Mouse (Mus musculus): ENCODE results near the gene Gm2115. TPM values are rescaled to one million over a fixed set of nuclear protein-coding genes. Genes with fewer than 3 reads are reported as not detected.

Gm2115 gene
- polyA plus RNA-seq, 1 experiment from 2014 or later = 0.45 TPM

DNA sequence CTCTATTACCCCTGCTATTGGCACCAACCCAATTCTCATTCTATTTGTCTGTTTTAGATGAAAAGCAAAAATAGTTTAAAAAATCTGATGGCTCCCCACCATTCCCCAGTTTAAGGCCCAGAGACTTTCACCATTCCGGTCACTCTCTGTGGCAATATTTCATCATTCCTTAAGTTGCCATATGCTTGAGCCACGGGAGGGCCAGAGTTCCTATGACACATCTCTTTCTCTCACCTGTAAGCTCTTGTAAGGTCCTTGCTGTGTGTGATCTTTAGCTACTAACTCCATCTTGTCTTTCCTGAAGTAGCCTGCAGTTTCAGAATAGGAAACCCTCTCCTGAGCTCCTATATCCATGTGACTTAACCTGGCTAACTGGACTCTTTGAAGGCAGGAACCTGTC, 90.2 kb downstream of the Gm2115 start:
- H3K27ac ChIP-seq (ENCODE audit: low read length) = no peak overlapping the region
- no peaks in the 10 kb centered on the region; the same call in 1 of the 2 replicates for H3K36me3 ChIP-seq (ENCODE audit: insufficient read depth, low read length)
- H3K9ac ChIP-seq (replicated peaks; ENCODE audit: low read depth) = no peak overlapping the region
- H3K27me3 ChIP-seq (replicated peaks; ENCODE audit: insufficient read depth, low read length) = no peaks in the 10 kb centered on the region
- no peak overlapping the region for H3K4me2 ChIP-seq (replicated peaks; ENCODE audit: low read depth, low read length)
- no peak for TF ChIP-seq EP300 (IDR thresholded peaks at IDR 0.05)
- no peak for TF ChIP-seq CTCF (IDR thresholded peaks at IDR 0.05)
- WGBS = 83% methylated on average over 2 of the region's 2 CpGs
- DNase-seq (ENCODE audit: low spot score) (no peak), ATAC-seq (no peak)
- H3K9me3 ChIP-seq (ENCODE audit: low read length) = no peaks in the 10 kb centered on the region
- H3K4me3 ChIP-seq (ENCODE audit: low read depth, low read length) = no peak overlapping the region
- no peaks in the 10 kb centered on the region for H3K4me1 ChIP-seq (ENCODE audit: insufficient read depth, low read depth, low read length)

DNA sequence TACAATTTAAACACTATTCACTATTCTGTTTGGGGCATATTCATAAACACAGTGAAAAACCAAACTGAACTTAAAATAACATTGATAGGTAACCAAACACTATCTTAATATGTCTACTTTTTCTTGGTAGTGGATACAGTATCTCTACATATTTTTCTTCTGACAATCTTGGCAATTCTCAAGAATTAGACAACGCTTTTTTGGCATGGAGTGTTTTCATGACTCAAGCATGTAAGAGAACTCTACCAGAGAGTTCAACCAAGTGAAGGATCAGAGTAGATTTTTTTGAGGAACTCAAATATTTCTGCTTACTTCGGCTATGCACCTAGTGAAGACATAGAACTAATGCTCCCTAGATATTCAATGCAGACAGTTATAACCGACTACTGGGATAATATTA, 92.2 kb downstream of the Gm2115 start:
- Histone ChIP-seq H3K27me3 (replicated peaks; ENCODE audit: insufficient read depth, low read length) (no peaks in the 10 kb centered on the region), H3K9me3 (ENCODE audit: low read length) (no peaks in the 10 kb centered on the region), H3K4me3 (ENCODE audit: low read depth, low read length) (no peak overlapping the region), H3K4me2 (replicated peaks; ENCODE audit: low read depth, low read length) (no peak overlapping the region), H3K27ac (ENCODE audit: low read length) (no peak overlapping the region), H3K9ac (replicated peaks; ENCODE audit: low read depth) (no peak overlapping the region), H3K36me3 (ENCODE audit: insufficient read depth, low read length) (no peaks in the 10 kb centered on the region; the same call in 1 of the 2 replicates), H3K4me1 (ENCODE audit: insufficient read depth, low read depth, low read length) (no peaks in the 10 kb centered on the region)
- 91% methylated on average over 3 of the region's 3 CpGs for WGBS
- DNase-seq (ENCODE audit: low spot score) (no peak), ATAC-seq (no peak)
- TF ChIP-seq CTCF (IDR thresholded peaks at IDR 0.05) = no peak
- no peak for TF ChIP-seq EP300 (IDR thresholded peaks at IDR 0.05)

DNA sequence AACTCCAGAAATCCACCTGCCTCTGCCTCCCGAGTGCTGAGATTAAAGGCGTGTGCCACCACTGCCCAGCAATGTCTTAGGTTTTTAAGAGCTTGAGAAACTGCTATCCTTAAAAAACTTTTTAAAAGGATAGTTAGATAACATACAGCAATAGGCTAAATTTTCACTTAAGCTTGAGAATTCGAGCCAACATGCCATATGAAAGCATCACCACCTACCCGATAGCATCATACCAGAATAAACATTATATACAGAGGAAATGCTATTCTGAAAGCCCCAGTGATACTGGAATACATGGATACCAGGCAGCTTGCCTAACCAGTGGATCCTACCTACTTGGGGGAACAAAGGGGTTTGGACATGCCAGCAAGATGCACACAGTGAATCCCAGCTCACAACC, 95.0 kb downstream of the Gm2115 start:
- ATAC-seq (no peak), DNase-seq (ENCODE audit: low spot score) (no peak)
- no peak for TF ChIP-seq EP300 (IDR thresholded peaks at IDR 0.05)
- TF ChIP-seq CTCF (IDR thresholded peaks at IDR 0.05) = no peak
- no peaks in the 10 kb centered on the region for H3K4me1 ChIP-seq (ENCODE audit: insufficient read depth, low read depth, low read length)
- H3K4me3 ChIP-seq (ENCODE audit: low read depth, low read length) = no peak overlapping the region
- H3K4me2 ChIP-seq (replicated peaks; ENCODE audit: low read depth, low read length) = no peak overlapping the region
- no peak overlapping the region for H3K9ac ChIP-seq (replicated peaks; ENCODE audit: low read depth)
- no peaks in the 10 kb centered on the region for H3K9me3 ChIP-seq (ENCODE audit: low read length)
- H3K36me3 ChIP-seq (ENCODE audit: insufficient read depth, low read length) = no peaks in the 10 kb centered on the region; the same call in 1 of the 2 replicates
- H3K27ac ChIP-seq (ENCODE audit: low read length) = no peak overlapping the region
- WGBS = 95% methylated on average over 4 of the region's 4 CpGs
- no peaks in the 10 kb centered on the region for H3K27me3 ChIP-seq (replicated peaks; ENCODE audit: insufficient read depth, low read length)

GRCm38 (mm10) chr7:84631878-84632277, 103.1 kb downstream of the Gm2115 start:
- no peak for ATAC-seq
- peaks cover 13% of the 10 kb centered on the region; the same call in 1 of the 2 replicates for H3K36me3 ChIP-seq (ENCODE audit: insufficient read depth, low read length)

More at GRCm38 (mm10) chr7:84631878-84632277, 103.1 kb downstream of the Gm2115 start:
- no peak for DNase-seq (ENCODE audit: low spot score)
- WGBS = 84% methylated on average over 3 of the region's 3 CpGs
- Histone ChIP-seq H3K27ac (ENCODE audit: low read length) (no peak overlapping the region), H3K27me3 (replicated peaks; ENCODE audit: insufficient read depth, low read length) (no peaks in the 10 kb centered on the region), H3K4me3 (ENCODE audit: low read depth, low read length) (no peak overlapping the region), H3K4me1 (ENCODE audit: insufficient read depth, low read depth, low read length) (no peaks in the 10 kb centered on the region), H3K9me3 (ENCODE audit: low read length) (no peaks in the 10 kb centered on the region), H3K9ac (replicated peaks; ENCODE audit: low read depth) (no peak overlapping the region), H3K4me2 (replicated peaks; ENCODE audit: low read depth, low read length) (no peak overlapping the region)
- TF ChIP-seq EP300 (IDR thresholded peaks at IDR 0.05) = no peak
- no peak for TF ChIP-seq CTCF (IDR thresholded peaks at IDR 0.05)

Other genes starting within 250 kb of the Gm2115 start
- 0.63 and 0.78 TPM in 2 replicates for gene Arnt2, start 118.8 kb upstream of the Gm2115 start, polyA plus RNA-seq (2015; fragmentation: Nextera tagmentation; extraction: Ambion mirVana)
- gene Fah, start 77.8 kb downstream of the Gm2115 start, polyA plus RNA-seq (2015; fragmentation: Nextera tagmentation; extraction: Ambion mirVana) = 11.7 and 13.7 TPM in 2 replicates
- gene Zfand6, start 161.0 kb downstream of the Gm2115 start, polyA plus RNA-seq (2015; fragmentation: Nextera tagmentation; extraction: Ambion mirVana) = 133 and 156 TPM in 2 replicates

Measured in lung, postnatal 0 days (tissue).